In the genomic region with DNA sequence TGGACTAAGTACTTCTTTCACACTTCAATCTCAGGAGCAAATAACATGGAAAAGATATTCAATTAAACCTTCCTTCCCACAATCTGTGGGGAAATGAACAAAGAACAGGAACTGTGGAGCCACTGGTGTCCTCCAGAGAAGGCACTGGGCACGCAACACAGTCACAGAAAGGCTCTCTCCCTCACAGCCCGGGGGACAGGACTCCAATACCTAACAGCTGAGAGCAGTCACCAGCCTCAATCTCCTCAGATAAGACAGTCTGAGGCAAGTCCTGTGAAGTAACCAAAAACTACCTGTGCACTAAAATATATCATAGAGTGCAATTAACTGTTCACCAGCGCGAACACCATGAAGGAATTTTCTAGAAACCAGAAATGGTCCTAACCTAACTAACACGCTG, we compare ENCODE assay signal across 8 mouse cellular contexts. TPM values are rescaled to one million over a fixed set of nuclear protein-coding genes. Genes with fewer than 3 reads are reported as not detected.
DNase-seq lines count a peak whose midpoint lies in the region; ATAC-seq and TF ChIP-seq lines count a peak whose summit lies in the region.

No protein-coding gene starts in this region.

- WGBS in macrophage (ENCODE audit: missing documents), result 66% methylated on average over 5 of the region's 5 CpGs

- no peak for TF ChIP-seq EP300 in MEL (IDR thresholded peaks at IDR 0.05; ENCODE audit: low read depth in 1 of 2, low read length in 2 of 2)

- H3K27me3 ChIP-seq in MEL (ENCODE audit: control insufficient read depth in 1 of 2, insufficient read depth in 2 of 2, low read length in 2 of 2), result no peaks in the 10 kb centered on the region

- no peaks in the 10 kb centered on the region for H3K9me3 ChIP-seq in MEL (replicated peaks; ENCODE audit: insufficient read depth, low read length)

- H3K36me3 ChIP-seq in MEL (ENCODE audit: control insufficient read depth in 1 of 2, insufficient read depth in 2 of 2, low read length in 2 of 2), result peaks cover 0 to 10% of the 10 kb centered on the region in 2 experiments; a peak in 2 of 4 replicates
- H3K36me3 ChIP-seq in macrophage (ENCODE audit: inconsistent target), result no peaks in the 10 kb centered on the region

- no peak for TF ChIP-seq RAD21 in MEL (IDR thresholded peaks at IDR 0.05; ENCODE audit: low read depth, low read length)

- intact Hi-C loops in heart, postnatal 14 days (cut with DNase I), result loop anchor here (2.0 to 5.0 kb wide), 3 partner anchors 68 to 132 kb away; no protein-coding TSS in a partner anchor
- intact Hi-C loops in heart, postnatal 36 days (cut with DNase I), result loop anchor here (5.0 kb wide), 2 partner anchors 68 to 142 kb away; a partner anchor contains a TSS

- H3K79me2 ChIP-seq in MEL (ENCODE audit: control insufficient read depth, insufficient read depth, low read length, poor library complexity) (no peaks in the 10 kb centered on the region; the same call in 1 of the 2 replicates), macrophage (ENCODE audit: inconsistent target) (no peaks in the 10 kb centered on the region; the same call in 1 of the 2 replicates)

- peak overlapping the region; percentile 74 for H3K9ac ChIP-seq in MEL (ENCODE audit: control insufficient read depth, low read depth, low read length, poor library complexity, severe bottlenecking)

- no peak for TF ChIP-seq POLR2A in MEL (IDR thresholded peaks at IDR 0.05; ENCODE audit: control insufficient read depth in 1 of 2, insufficient read depth in 1 of 2, low read depth in 1 of 2, low read length in 2 of 2, poor library complexity in 1 of 2)

- H3K4me1 ChIP-seq in MEL (ENCODE audit: control insufficient read depth in 1 of 2, insufficient read depth in 2 of 2, low read length in 2 of 2), result peaks cover 12 to 23% of the 10 kb centered on the region in 2 experiments

- no peak for TF ChIP-seq CTCF in MEL (IDR thresholded peaks at IDR 0.05 in 2 of 3, conservative IDR thresholded peaks at IDR 0.05 in 1 of 3; ENCODE audit: control insufficient read depth in 1 of 3, insufficient read depth in 1 of 3, low read depth in 2 of 3, low read length in 3 of 3, poor library complexity in 1 of 3, severe bottlenecking in 1 of 3)

- H3K27ac ChIP-seq in MEL (ENCODE audit: control insufficient read depth, low read depth, low read length) (no peak overlapping the region), macrophage (0 out of 2 replicates have a peak overlapping the region, but pooled peaks have one; percentile 25)

- H3K4me3 ChIP-seq in MEL (ENCODE audit: control insufficient read depth in 1 of 2, insufficient read depth in 1 of 2, low read depth in 2 of 2, low read length in 2 of 2), result peak overlapping the region; percentile 82 to 94
- peak overlapping the region; percentile 48; the same call in 1 of the 2 replicates for H3K4me3 ChIP-seq in macrophage (ENCODE audit: inconsistent target)

- ATAC-seq in erythroid progenitor cell, adult 5-6 weeks (replicated peaks; ENCODE audit: low FRiP score, poor library complexity, severe bottlenecking), result no peak

- peak; percentile 25 to 52 for DNase-seq in heart, adult 18-20 months
- DNase-seq in heart, postnatal 14 days, result no peak
- DNase-seq in MEL (ENCODE audit: low read depth, low spot score), result no peak
- DNase-seq in heart, postnatal 36 days, result peak; percentile 28 to 29
- DNase-seq in right cerebral cortex, postnatal 10 days (ENCODE audit: low spot score in 2 of 2), result no peak
- DNase-seq in right cerebral cortex, adult 2 months (ENCODE audit: low spot score in 2 of 2), result no peak

TF ChIP-seq in MEL, 35 proteins besides CTCF, POLR2A, EP300 and RAD21:
- no peak for TF ChIP-seq NRF1 (IDR thresholded peaks at IDR 0.05; ENCODE audit: insufficient read depth, low read depth, low read length, poor library complexity, severe bottlenecking)
- no peak for TF ChIP-seq USF2 (IDR thresholded peaks at IDR 0.05; ENCODE audit: borderline replicate concordance in 1 of 2, insufficient read depth in 1 of 2, low read depth in 1 of 2, low read length in 2 of 2)
- TF ChIP-seq GATA1 (IDR thresholded peaks at IDR 0.05; ENCODE audit: low read depth, low read length), result no peak
- no peak for TF ChIP-seq ELF1 (IDR thresholded peaks at IDR 0.05; ENCODE audit: low read depth, low read length)
- TF ChIP-seq GABPA (IDR thresholded peaks at IDR 0.05; ENCODE audit: low read depth, low read length), result no peak
- TF ChIP-seq CHD2 (IDR thresholded peaks at IDR 0.05; ENCODE audit: low read length), result no peak
- no peak for TF ChIP-seq SMC3 (IDR thresholded peaks at IDR 0.05; ENCODE audit: low read depth, low read length)
- no peak for TF ChIP-seq MAZ (IDR thresholded peaks at IDR 0.05; ENCODE audit: low read depth, low read length)
- TF ChIP-seq TBP (IDR thresholded peaks at IDR 0.05; ENCODE audit: low read depth, low read length), result no peak
- no peak for TF ChIP-seq ETS1 (IDR thresholded peaks at IDR 0.05; ENCODE audit: low read depth, low read length)
- no peak for TF ChIP-seq USF1 (IDR thresholded peaks at IDR 0.05; ENCODE audit: low read depth, low read length)
- no peak for TF ChIP-seq MYC (IDR thresholded peaks at IDR 0.05; ENCODE audit: low read depth, low read length)
- no peak for TF ChIP-seq UBTF (IDR thresholded peaks at IDR 0.05; ENCODE audit: borderline replicate concordance, insufficient read depth, low read depth, low read length)
- no peak for TF ChIP-seq MEF2A (IDR thresholded peaks at IDR 0.05; ENCODE audit: extremely low read depth, insufficient replicate concordance, low read depth, low read length, poor library complexity, severe bottlenecking)
- no peak for TF ChIP-seq TCF12 (IDR thresholded peaks at IDR 0.05; ENCODE audit: low read depth, low read length)

RNA-seq across cellular contexts. Expression of a gene that starts 1.3 kb away (rescaled TPM):
- 10 to 100 TPM; 16.9 to 25.3 TPM for total RNA-seq in heart, adult 18-20 months (2021)
- total RNA-seq in heart, postnatal 14 days (2021), result 10 to 100 TPM; 30.1 to 34.3 TPM
- 1.5 and 2.7 TPM in 2 replicates for total RNA-seq in MEL (2012; rRNA removed)
- polyA plus RNA-seq in MEL (2012; ENCODE audit: insufficient read depth in 1 of 2, insufficient read length in 2 of 2, low read depth in 1 of 2, low replicate concordance in 2 of 2, missing spikeins in 1 of 2), result 1 to 10 TPM in 1 of 2 experiments, not detected in 1; 3.0 TPM
- 10 to 100 TPM; 23.3 to 31.0 TPM for total RNA-seq in heart, postnatal 36 days (2021)
- 100 to 1,000 TPM in 23 of 26 experiments, 10 to 100 TPM in 3; 88.4 to 182 (median 126) TPM for total RNA-seq in macrophage (2018; cell fraction: chromatin; rRNA removed)
- 10 to 100 TPM in 22 of 26 experiments, 1 to 10 TPM in 4; 8.2 to 19.2 (median 11.9) TPM for total RNA-seq in macrophage (2018; cell fraction: cytosol; rRNA removed)
- total RNA-seq in macrophage (2018; cell fraction: nucleus; rRNA removed), result 10 to 100 TPM; 29.1 to 82.1 (median 47.4) TPM
- polyA plus RNA-seq in macrophage (2018), result 6.3 to 8.3 TPM (median 8.2 TPM) in 3 replicates
- total RNA-seq in erythroid progenitor cell, adult 5-6 weeks (2015; ENCODE audit: low replicate concordance), result 7.1 and 15.1 TPM in 2 replicates
- total RNA-seq in erythroid progenitor cell, adult 5-6 weeks (2017; ENCODE audit: low replicate concordance), result 5.1 and 13.6 TPM in 2 replicates

Comparison
In these comparisons a context has a peak if more than half of its experiments do, and no peak if none do; other contexts are left out.
1. DNase-seq: peak in heart, adult 18-20 months (2 of 2) and heart, postnatal 36 days (2 of 2); none in heart, postnatal 14 days (0 of 2), MEL (single experiment), right cerebral cortex, postnatal 10 days (0 of 2) and right cerebral cortex, adult 2 months (0 of 2).